In genomic region chr13:37759341-37760012, GRCm38 (mm10) we compare ENCODE assay signal across 19 mouse cellular contexts. TPM values are rescaled to one million over a fixed set of nuclear protein-coding genes. Genes with fewer than 3 reads are reported as not detected.
A peak's percentile ranks its signal among the peaks of the same experiment; 100 is the strongest.
DNase-seq lines count a peak whose midpoint lies in the region; ATAC-seq and TF ChIP-seq lines count a peak whose summit lies in the region.
"Had no signal": no experiment of that assay in that cellular context is flagged by ENCODE, and none has a peak within 500 bp of the region (broad histone marks: within the 10 kb centered on the region; RNA-seq: fewer than 3 reads in every experiment).

No protein-coding gene starts in this region.

- no peak for TF ChIP-seq EP300 in liver, embryonic 14.5 days (IDR thresholded peaks at IDR 0.05; ENCODE audit: low read depth)

- ATAC-seq in erythroid progenitor cell, adult 5-6 weeks (replicated peaks; ENCODE audit: low FRiP score, poor library complexity, severe bottlenecking) = peak; percentile 74
- peak; percentile 73 for ATAC-seq in liver, embryonic 14.5 days (ENCODE audit: insufficient read depth)
- ATAC-seq in activated CD4-positive, CD25-positive, alpha-beta regulatory T cell, adult 4 months = no peak
- ATAC-seq: inflammation-experienced regulatory T-cells, adult 6 months had no signal

- no peak overlapping the region for H3K4me3 ChIP-seq in liver, embryonic 14.5 days (ENCODE audit: insufficient read depth in 1 of 2, low read depth in 2 of 2, low read length in 2 of 2)
- H3K4me3 ChIP-seq: embryonic facial prominence, embryonic 12.5 days; heart, embryonic 15.5 days; kidney, embryonic 15.5 days; neural tube, embryonic 12.5 days had no signal

- 28% methylated on average over 10 of the region's 10 CpGs for WGBS in liver, embryonic 14.5 days (ENCODE audit: insufficient replicate concordance)

- H3K4me1 ChIP-seq in liver, embryonic 14.5 days (replicated peaks; ENCODE audit: control insufficient read depth in 2 of 2, insufficient read depth in 2 of 2, low read length in 1 of 2) = peaks cover 25 to 47% of the 10 kb centered on the region in 2 experiments

- H3K27ac ChIP-seq in liver, embryonic 14.5 days = peak overlapping the region; percentile 29
- H3K27ac ChIP-seq: embryonic facial prominence, embryonic 12.5 days; heart, embryonic 15.5 days; kidney, embryonic 15.5 days; neural tube, embryonic 12.5 days; stomach, postnatal 0 days had no signal

- TF ChIP-seq CTCF in liver, embryonic 14.5 days (IDR thresholded peaks at IDR 0.05; ENCODE audit: low read depth) = no peak

- H3K9ac ChIP-seq in liver, embryonic 14.5 days (replicated peaks) = no peak overlapping the region
- H3K9ac ChIP-seq: embryonic facial prominence, embryonic 12.5 days; heart, embryonic 15.5 days; kidney, embryonic 15.5 days; neural tube, embryonic 12.5 days had no signal

- H3K4me2 ChIP-seq in liver, embryonic 14.5 days (ENCODE audit: low read depth) = peak overlapping the region; percentile 28
- H3K4me2 ChIP-seq: embryonic facial prominence, embryonic 12.5 days; heart, embryonic 15.5 days; kidney, embryonic 15.5 days; neural tube, embryonic 12.5 days had no signal

- peak; percentile 21 to 55 for DNase-seq in adrenal gland, adult (ENCODE audit: inconsistent age in 2 of 2, low spot score in 1 of 2)
- no peak for DNase-seq in adrenal gland, postnatal 4 days (ENCODE audit: low spot score in 2 of 2)
- peak; percentile 19 for DNase-seq in lung, postnatal 36 days
- DNase-seq in lung, postnatal 25 days (ENCODE audit: low spot score) = no peak
- no peak for DNase-seq in liver, embryonic 14.5 days (ENCODE audit: low read depth in 3 of 3, low spot score in 3 of 3)
- DNase-seq in natural killer cell, adult 2 months (ENCODE audit: low spot score in 2 of 2) = no peak
- DNase-seq: adrenal gland, postnatal 25 days; cerebellum, adult 2 months; left cerebral cortex, postnatal 4 days; lung, adult 18-20 months; thymus, postnatal 14 days had no signal

- H3K27me3 ChIP-seq in liver, embryonic 14.5 days (ENCODE audit: control insufficient read depth, insufficient read depth, low read length) = no peaks in the 10 kb centered on the region
- H3K27me3 ChIP-seq: embryonic facial prominence, embryonic 12.5 days; heart, embryonic 15.5 days; kidney, embryonic 15.5 days had no signal

- no peaks in the 10 kb centered on the region for H3K36me3 ChIP-seq in liver, embryonic 14.5 days (replicated peaks; ENCODE audit: control insufficient read depth, insufficient read depth, low read depth)
- H3K36me3 ChIP-seq: embryonic facial prominence, embryonic 12.5 days; heart, embryonic 15.5 days; kidney, embryonic 15.5 days; neural tube, embryonic 12.5 days had no signal

- no peaks in the 10 kb centered on the region for H3K9me3 ChIP-seq in liver, embryonic 14.5 days (ENCODE audit: control insufficient read depth, low read length)
- H3K9me3 ChIP-seq: heart, embryonic 15.5 days; kidney, embryonic 15.5 days had no signal

RNA-seq across cellular contexts. Expression of gene Rreb1, which starts 18.7 kb away (rescaled TPM):
- total RNA-seq in adrenal gland, postnatal 4 days (2021) = 10 to 100 TPM; 83.9 to 84.6 TPM
- 15.5 and 26.4 TPM in 2 replicates for total RNA-seq in erythroid progenitor cell, adult 5-6 weeks (2015; ENCODE audit: low replicate concordance)
- total RNA-seq in erythroid progenitor cell, adult 5-6 weeks (2017; ENCODE audit: low replicate concordance) = 1.8 and 9.0 TPM in 2 replicates
- 4.8 and 5.4 TPM in 2 replicates for polyA plus RNA-seq in liver, embryonic 14.5 days (2012; rRNA removed)
- polyA plus RNA-seq in liver, embryonic 14.5 days (2014; fragmentation: Nextera tagmentation; extraction: Ambion mirVana) = 5.4 TPM in 2 replicates
- 1 to 10 TPM; 3.0 to 4.9 TPM for polyA plus RNA-seq in activated CD4-positive, CD25-positive, alpha-beta regulatory T cell, adult 4 months (2017; shearing (Covaris generic))

Comparison
In these comparisons a context has a peak if more than half of its experiments do, and no peak if none do; other contexts are left out.
1. DNase-seq: peak in adrenal gland, adult (2 of 2) and lung, postnatal 36 days (single experiment); none in adrenal gland, postnatal 4 days (0 of 2), lung, postnatal 25 days (single experiment), liver, embryonic 14.5 days (0 of 3) and natural killer cell, adult 2 months (0 of 2).